Mouse (Mus musculus): ENCODE measurements around the gene Git1.

DNA sequence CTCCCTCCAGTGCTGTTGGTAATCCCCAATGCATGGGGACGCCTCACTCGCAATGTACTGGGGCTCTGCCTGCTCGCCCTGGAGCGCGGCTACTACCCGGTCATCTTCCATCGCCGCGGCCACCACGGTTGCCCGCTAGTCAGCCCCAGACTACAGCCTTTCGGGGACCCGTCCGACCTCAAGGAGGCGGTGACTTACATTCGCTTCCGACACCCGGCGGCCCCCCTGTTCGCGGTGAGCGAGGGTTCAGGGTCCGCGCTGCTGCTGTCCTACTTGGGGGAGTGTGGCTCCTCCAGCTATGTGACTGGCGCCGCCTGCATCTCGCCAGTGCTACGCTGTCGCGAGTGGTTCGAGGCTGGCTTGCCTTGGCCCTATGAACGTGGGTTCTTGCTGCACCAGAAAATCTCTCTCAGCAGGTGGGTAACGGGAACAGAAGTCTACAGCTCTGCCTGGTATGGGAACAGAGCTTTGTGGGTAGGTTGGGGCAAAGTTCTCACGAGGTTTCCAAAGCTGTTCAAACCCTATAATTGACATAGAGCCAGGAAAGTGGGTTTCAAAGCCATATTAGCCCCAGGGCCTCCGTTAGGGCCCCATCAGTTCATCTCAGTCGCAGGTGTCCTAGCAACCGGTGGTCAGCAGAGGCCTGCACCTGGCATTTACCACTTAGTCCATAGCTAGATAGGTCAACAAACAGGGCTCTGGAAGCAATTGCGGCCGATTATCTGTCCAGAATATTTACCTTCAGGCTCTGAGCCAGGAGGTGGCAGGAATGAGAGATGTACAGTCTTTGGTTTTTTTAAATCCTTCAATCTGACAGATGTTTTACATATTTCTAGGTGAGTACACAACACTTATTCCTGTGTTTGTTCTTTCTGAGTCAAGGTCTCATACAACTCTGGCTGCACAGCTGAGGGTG lies 22.5 kb downstream of the Git1 start, which contains the start of gene Trp53i13:
- TF ChIP-seq CTCF (IDR thresholded peaks at IDR 0.05) (no peak), EP300 (IDR thresholded peaks at IDR 0.05) (no peak)

Data from lung, postnatal 0 days (tissue).